Mouse (Mus musculus) brain, embryonic 14.5 days (tissue): ENCODE data around the gene Xpr1. TPM values are rescaled to one million over a fixed set of nuclear protein-coding genes. Genes with fewer than 3 reads are reported as not detected.

Experiments used
- DNase-seq: peaks from one replicate; pipeline ENCODE4 v3.0.0-alpha.2; 2011; ENCODE audit warnings: low read depth
- CTCF ChIP-seq: fragments of 200-500 bp; IDR thresholded peaks from 2 replicates; pipeline ENCODE4 v1.5.1; 2012; ENCODE audit warnings: inconsistent platforms, mild to moderate bottlenecking, moderate library complexity, borderline replicate concordance; ENCODE audit not compliant: insufficient read depth, insufficient read length; ENCODE audit errors: extremely low read depth
- POLR2A ChIP-seq: fragments of 200-500 bp; IDR thresholded peaks from 2 replicates; pipeline ENCODE4 v1.6.1; 2012; ENCODE audit warnings: mild to moderate bottlenecking, inconsistent platforms, borderline replicate concordance; ENCODE audit not compliant: poor library complexity, insufficient read depth, insufficient read length, severe bottlenecking; ENCODE audit errors: extremely low read depth
- polyA plus RNA-seq: library from polyadenylated mRNA; depleted of rRNA; stranded (reverse); fragments of >200 nt; gene quantifications from 2 replicates; pipeline ENCODE4 v1.2.3, GENCODE M21; 2012

Xpr1 gene
- polyA plus RNA-seq, 1 experiment, result 125 TPM

GRCm38 (mm10) chr1:155366366-155366765 is 50.8 kb downstream of the Xpr1 start:
- peak; percentile 35 for DNase-seq
- TF ChIP-seq CTCF (no peak), POLR2A (no peak)

- DNase-seq, result no peak
- no peak for TF ChIP-seq POLR2A
- TF ChIP-seq CTCF, result no peak
Observed at GRCm38 (mm10) chr1:155361502-155362126, 55.6 kb downstream of the Xpr1 start.

- DNase-seq, result peak; percentile 35
- TF ChIP-seq POLR2A (no peak), CTCF (no peak)
Observed at GRCm38 (mm10) chr1:155353096-155353495, 64.1 kb downstream of the Xpr1 start.

- no peak for TF ChIP-seq POLR2A
- TF ChIP-seq CTCF, result no peak
- no peak for DNase-seq
Observed at GRCm38 (mm10) chr1:155351527-155351926, 65.7 kb downstream of the Xpr1 start.

- no peak for DNase-seq
- TF ChIP-seq CTCF (no peak), POLR2A (no peak)
Observed at GRCm38 (mm10) chr1:155348491-155348890, 68.7 kb downstream of the Xpr1 start.

GRCm38 (mm10) chr1:155347339-155347738 is 69.9 kb downstream of the Xpr1 start:
- DNase-seq, result no peak
- TF ChIP-seq CTCF (no peak), POLR2A (no peak)

GRCm38 (mm10) chr1:155344019-155344418 is 73.2 kb downstream of the Xpr1 start:
- no peak for DNase-seq
- TF ChIP-seq POLR2A, result no peak
- no peak for TF ChIP-seq CTCF

- DNase-seq, result peak; percentile 53
- TF ChIP-seq POLR2A, result no peak
- no peak for TF ChIP-seq CTCF
Observed at GRCm38 (mm10) chr1:155339622-155340021, 77.6 kb downstream of the Xpr1 start.

- DNase-seq, result no peak
- TF ChIP-seq POLR2A (no peak), CTCF (no peak)
Observed at GRCm38 (mm10) chr1:155337315-155337714, 79.9 kb downstream of the Xpr1 start.

GRCm38 (mm10) chr1:155335963-155336362 is 81.3 kb downstream of the Xpr1 start:
- no peak for DNase-seq
- no peak for TF ChIP-seq CTCF
- TF ChIP-seq POLR2A, result no peak

- no peak for TF ChIP-seq POLR2A
- no peak for TF ChIP-seq CTCF
- no peak for DNase-seq
Observed at GRCm38 (mm10) chr1:155322183-155322582, 95.0 kb downstream of the Xpr1 start.

GRCm38 (mm10) chr1:155320091-155320833 is 97.0 kb downstream of the Xpr1 start:
- DNase-seq, result peak; percentile 60

More at GRCm38 (mm10) chr1:155320091-155320833, 97.0 kb downstream of the Xpr1 start:
- TF ChIP-seq POLR2A (no peak), CTCF (no peak)
